Mouse (Mus musculus): ENCODE data around the gene Cdc34b. TPM values are rescaled to one million over a fixed set of nuclear protein-coding genes. Genes with fewer than 3 reads are reported as not detected.

Gene Cdc34b
- polyA plus RNA-seq, 1 experiment, result not detected

- H3K27ac ChIP-seq (ENCODE audit: control insufficient read depth, insufficient read depth, low read length), result no peak overlapping the region
- DNase-seq, result no peak
- no peak for TF ChIP-seq CTCF (IDR thresholded peaks at IDR 0.05; ENCODE audit: borderline replicate concordance, control insufficient read depth, extremely low read depth, insufficient read depth, low read length, poor library complexity)
- TF ChIP-seq POLR2A (IDR thresholded peaks at IDR 0.05; ENCODE audit: control insufficient read depth, extremely low read depth, insufficient read depth, low read length, poor library complexity), result no peak
- H3K4me1 ChIP-seq (replicated peaks; ENCODE audit: control insufficient read depth, insufficient read depth, low read length), result no peaks in the 10 kb centered on the region
- H3K4me3 ChIP-seq (ENCODE audit: control insufficient read depth, insufficient read depth, low read length), result no peak overlapping the region
- 52% methylated on average over 4 of the region's 4 CpGs for WGBS
- no peaks in the 10 kb centered on the region for H3K36me3 ChIP-seq (ENCODE audit: control insufficient read depth, insufficient read depth, low read length)
- H3K27me3 ChIP-seq (ENCODE audit: control insufficient read depth, insufficient read depth, low read length), result no peaks in the 10 kb centered on the region
These were observed 12.0 kb upstream of the Cdc34b start for GRCm38 (mm10) chr11:94729565-94729964.

GRCm38 (mm10) chr11:94730261-94730660, 11.3 kb upstream of the Cdc34b start:
- 36% methylated on average over 5 of the region's 5 CpGs for WGBS
- no peaks in the 10 kb centered on the region for H3K36me3 ChIP-seq (ENCODE audit: control insufficient read depth, insufficient read depth, low read length)
- no peak for TF ChIP-seq POLR2A (IDR thresholded peaks at IDR 0.05; ENCODE audit: control insufficient read depth, extremely low read depth, insufficient read depth, low read length, poor library complexity)
- no peak for TF ChIP-seq CTCF (IDR thresholded peaks at IDR 0.05; ENCODE audit: borderline replicate concordance, control insufficient read depth, extremely low read depth, insufficient read depth, low read length, poor library complexity)
- no peak overlapping the region for H3K27ac ChIP-seq (ENCODE audit: control insufficient read depth, insufficient read depth, low read length)
- no peak overlapping the region for H3K4me3 ChIP-seq (ENCODE audit: control insufficient read depth, insufficient read depth, low read length)
- peak; percentile 73 for DNase-seq
- no peaks in the 10 kb centered on the region for H3K27me3 ChIP-seq (ENCODE audit: control insufficient read depth, insufficient read depth, low read length)
- no peaks in the 10 kb centered on the region for H3K4me1 ChIP-seq (replicated peaks; ENCODE audit: control insufficient read depth, insufficient read depth, low read length)

- Histone ChIP-seq H3K4me3 (ENCODE audit: control insufficient read depth, insufficient read depth, low read length) (no peak overlapping the region), H3K36me3 (ENCODE audit: control insufficient read depth, insufficient read depth, low read length) (no peaks in the 10 kb centered on the region), H3K27me3 (ENCODE audit: control insufficient read depth, insufficient read depth, low read length) (no peaks in the 10 kb centered on the region), H3K27ac (ENCODE audit: control insufficient read depth, insufficient read depth, low read length) (no peak overlapping the region), H3K4me1 (replicated peaks; ENCODE audit: control insufficient read depth, insufficient read depth, low read length) (peaks cover 3% of the 10 kb centered on the region; the same call in 1 of the 2 replicates)
- TF ChIP-seq CTCF (IDR thresholded peaks at IDR 0.05; ENCODE audit: borderline replicate concordance, control insufficient read depth, extremely low read depth, insufficient read depth, low read length, poor library complexity) (no peak), POLR2A (IDR thresholded peaks at IDR 0.05; ENCODE audit: control insufficient read depth, extremely low read depth, insufficient read depth, low read length, poor library complexity) (no peak)
- no peak for DNase-seq
- 91% methylated on average over 12 of the region's 12 CpGs for WGBS
These were observed 10.4 kb upstream of the Cdc34b start for GRCm38 (mm10) chr11:94731229-94731628.

GRCm38 (mm10) chr11:94732773-94733172, 8.8 kb upstream of the Cdc34b start:
- Histone ChIP-seq H3K27me3 (ENCODE audit: control insufficient read depth, insufficient read depth, low read length) (no peaks in the 10 kb centered on the region), H3K27ac (ENCODE audit: control insufficient read depth, insufficient read depth, low read length) (no peak overlapping the region), H3K4me1 (replicated peaks; ENCODE audit: control insufficient read depth, insufficient read depth, low read length) (peaks cover 3% of the 10 kb centered on the region; the same call in 1 of the 2 replicates), H3K4me3 (ENCODE audit: control insufficient read depth, insufficient read depth, low read length) (no peak overlapping the region), H3K36me3 (ENCODE audit: control insufficient read depth, insufficient read depth, low read length) (no peaks in the 10 kb centered on the region)
- peak; percentile 44; the same call in 1 of the 2 replicates for TF ChIP-seq CTCF (IDR thresholded peaks at IDR 0.05; ENCODE audit: borderline replicate concordance, control insufficient read depth, extremely low read depth, insufficient read depth, low read length, poor library complexity)
- TF ChIP-seq POLR2A (IDR thresholded peaks at IDR 0.05; ENCODE audit: control insufficient read depth, extremely low read depth, insufficient read depth, low read length, poor library complexity), result no peak
- DNase-seq, result peak; percentile 37
- WGBS, result 45% methylated on average over 8 of the region's 8 CpGs

GRCm38 (mm10) chr11:94735746-94736145, 5.8 kb upstream of the Cdc34b start:
- Histone ChIP-seq H3K27ac (ENCODE audit: control insufficient read depth, insufficient read depth, low read length) (no peak overlapping the region), H3K27me3 (ENCODE audit: control insufficient read depth, insufficient read depth, low read length) (no peaks in the 10 kb centered on the region; the same call in 1 of the 2 replicates), H3K36me3 (ENCODE audit: control insufficient read depth, insufficient read depth, low read length) (no peaks in the 10 kb centered on the region), H3K4me3 (ENCODE audit: control insufficient read depth, insufficient read depth, low read length) (no peak overlapping the region), H3K4me1 (replicated peaks; ENCODE audit: control insufficient read depth, insufficient read depth, low read length) (peaks cover 5% of the 10 kb centered on the region; the same call in 1 of the 2 replicates)
- 94% methylated on average over 2 of the region's 2 CpGs for WGBS
- no peak for TF ChIP-seq POLR2A (IDR thresholded peaks at IDR 0.05; ENCODE audit: control insufficient read depth, extremely low read depth, insufficient read depth, low read length, poor library complexity)
- TF ChIP-seq CTCF (IDR thresholded peaks at IDR 0.05; ENCODE audit: borderline replicate concordance, control insufficient read depth, extremely low read depth, insufficient read depth, low read length, poor library complexity), result no peak
- no peak for DNase-seq

GRCm38 (mm10) chr11:94752946-94753713, 11.5 kb downstream of the Cdc34b start:
- Histone ChIP-seq H3K27me3 (ENCODE audit: control insufficient read depth, insufficient read depth, low read length) (no peaks in the 10 kb centered on the region), H3K27ac (ENCODE audit: control insufficient read depth, insufficient read depth, low read length) (no peak overlapping the region), H3K4me1 (replicated peaks; ENCODE audit: control insufficient read depth, insufficient read depth, low read length) (no peaks in the 10 kb centered on the region; the same call in 1 of the 2 replicates), H3K36me3 (ENCODE audit: control insufficient read depth, insufficient read depth, low read length) (no peaks in the 10 kb centered on the region), H3K4me3 (ENCODE audit: control insufficient read depth, insufficient read depth, low read length) (no peak overlapping the region)
- TF ChIP-seq CTCF (IDR thresholded peaks at IDR 0.05; ENCODE audit: borderline replicate concordance, control insufficient read depth, extremely low read depth, insufficient read depth, low read length, poor library complexity) (no peak), POLR2A (IDR thresholded peaks at IDR 0.05; ENCODE audit: control insufficient read depth, extremely low read depth, insufficient read depth, low read length, poor library complexity) (no peak)
- 16% methylated on average over 2 of the region's 2 CpGs for WGBS
- no peak for DNase-seq

Data from thymus, adult 2 months (tissue).